Mouse (Mus musculus) midbrain, embryonic 10.5 days (tissue): ENCODE measurements at regions not wholly inside any gene's neighbourhood (a gene's known extent, or its start where the extent isn't known, plus 50 kb on each side); places are given as distances from the start of the nearest gene placed in this dataset.

Source experiments
- DNase-seq: peaks from one replicate; pipeline ENCODE4 v3.0.0-alpha.2; 2017; ENCODE audit warnings: low spot score
- H3K27ac ChIP-seq: fragments of 300-500 bp; sonication (generic); replicated peaks from 2 replicates; pipeline ENCODE4 v1.5.1; 2016; ENCODE audit warnings: mild to moderate bottlenecking
- H3K27me3 ChIP-seq: fragments of 300-500 bp; sonication (generic); 2 replicates; pipeline ENCODE4 v1.6.1; 2016; ENCODE audit warnings: low read depth, mild to moderate bottlenecking; ENCODE audit not compliant: poor library complexity, severe bottlenecking
- H3K36me3 ChIP-seq: fragments of 300-500 bp; sonication (generic); 2 replicates; pipeline ENCODE4 v1.6.1; 2016; ENCODE audit warnings: mild to moderate bottlenecking, moderate library complexity
- H3K4me1 ChIP-seq: fragments of 300-500 bp; sonication (generic); 2 replicates; pipeline ENCODE4 v1.6.1; 2016
- H3K4me3 ChIP-seq: fragments of 300-500 bp; sonication (generic); 2 replicates; pipeline ENCODE4 v1.5.1; 2016; ENCODE audit warnings: mild to moderate bottlenecking, moderate library complexity
- H3K9me3 ChIP-seq: fragments of 300-500 bp; sonication (generic); replicated peaks from 2 replicates; pipeline ENCODE4 v1.6.1; 2016; ENCODE audit warnings: mild to moderate bottlenecking
- WGBS: fragments of 180-500 bp; shearing (Covaris S2); methylation state at CpG from one replicate; pipeline ENCODE4 v1.1.7; 2016; 5-methylcytosine and 5-hydroxymethylcytosine counted together

GRCm38 (mm10) chr15:93846797-93847196, 251.1 kb upstream of the Prickle1 start:
- 84% methylated on average over 4 of the region's 4 CpGs for WGBS
- no peak for DNase-seq
- no peak overlapping the region for H3K27ac ChIP-seq

GRCm38 (mm10) chr15:93845801-93846200, 250.1 kb upstream of the Prickle1 start:
- H3K4me3 ChIP-seq: no peak overlapping the region
- H3K36me3 ChIP-seq: no peaks in the 10 kb centered on the region
- no peaks in the 10 kb centered on the region for H3K4me1 ChIP-seq
- no peaks in the 10 kb centered on the region for H3K27me3 ChIP-seq
- no peak for DNase-seq
- H3K9me3 ChIP-seq: no peaks in the 10 kb centered on the region
- H3K27ac ChIP-seq: no peak overlapping the region
- 90% methylated on average over 6 of the region's 6 CpGs for WGBS

More at GRCm38 (mm10) chr15:93846797-93847196, 251.1 kb upstream of the Prickle1 start:
- Histone ChIP-seq H3K36me3 (no peaks in the 10 kb centered on the region), H3K4me1 (no peaks in the 10 kb centered on the region), H3K27me3 (no peaks in the 10 kb centered on the region), H3K4me3 (no peak overlapping the region), H3K9me3 (no peaks in the 10 kb centered on the region)

- Histone ChIP-seq H3K36me3 (no peaks in the 10 kb centered on the region), H3K27me3 (no peaks in the 10 kb centered on the region), H3K9me3 (no peaks in the 10 kb centered on the region), H3K4me1 (no peaks in the 10 kb centered on the region), H3K4me3 (no peak overlapping the region), H3K27ac (no peak overlapping the region)
- WGBS: 84% methylated on average over 1 of the region's 1 CpGs
- DNase-seq: no peak
These were observed 237.3 kb upstream of the Prickle1 start for GRCm38 (mm10) chr15:93832956-93833355.

GRCm38 (mm10) chr15:93832431-93832936, 236.8 kb upstream of the Prickle1 start:
- no peaks in the 10 kb centered on the region for H3K27me3 ChIP-seq

GRCm38 (mm10) chr15:93831148-93831547, 235.5 kb upstream of the Prickle1 start:
- Histone ChIP-seq H3K36me3 (no peaks in the 10 kb centered on the region), H3K4me1 (no peaks in the 10 kb centered on the region), H3K27me3 (no peaks in the 10 kb centered on the region), H3K4me3 (no peak overlapping the region), H3K9me3 (no peaks in the 10 kb centered on the region), H3K27ac (no peak overlapping the region)
- WGBS: 87% methylated on average over 3 of the region's 3 CpGs
- no peak for DNase-seq

More at GRCm38 (mm10) chr15:93832431-93832936, 236.8 kb upstream of the Prickle1 start:
- Histone ChIP-seq H3K4me3 (no peak overlapping the region), H3K4me1 (no peaks in the 10 kb centered on the region), H3K36me3 (no peaks in the 10 kb centered on the region), H3K9me3 (no peaks in the 10 kb centered on the region), H3K27ac (no peak overlapping the region)
- 86% methylated on average over 14 of the region's 14 CpGs for WGBS
- DNase-seq: no peak

- H3K36me3 ChIP-seq: no peaks in the 10 kb centered on the region
- no peaks in the 10 kb centered on the region; the same call in none of the 2 replicates for H3K4me1 ChIP-seq
- H3K9me3 ChIP-seq: no peaks in the 10 kb centered on the region
- no peak overlapping the region for H3K27ac ChIP-seq
- no peaks in the 10 kb centered on the region for H3K27me3 ChIP-seq
- DNase-seq: no peak
- WGBS: 82% methylated on average over 28 of the region's 28 CpGs
- H3K4me3 ChIP-seq: no peak overlapping the region
These were observed 229.3 kb upstream of the Prickle1 start for GRCm38 (mm10) chr15:93824729-93825694.

- no peak for DNase-seq
- H3K4me3 ChIP-seq: no peak overlapping the region
- no peak overlapping the region for H3K27ac ChIP-seq
- no peaks in the 10 kb centered on the region for H3K36me3 ChIP-seq
- WGBS: 83% methylated on average over 6 of the region's 6 CpGs
- no peaks in the 10 kb centered on the region; the same call in none of the 2 replicates for H3K4me1 ChIP-seq
- no peaks in the 10 kb centered on the region for H3K9me3 ChIP-seq
- no peaks in the 10 kb centered on the region for H3K27me3 ChIP-seq
These were observed 225.5 kb upstream of the Prickle1 start for GRCm38 (mm10) chr15:93821236-93821635.

- H3K27ac ChIP-seq: no peak overlapping the region
- H3K27me3 ChIP-seq: no peaks in the 10 kb centered on the region
- no peaks in the 10 kb centered on the region for H3K4me1 ChIP-seq
- no peaks in the 10 kb centered on the region for H3K9me3 ChIP-seq
- H3K4me3 ChIP-seq: no peak overlapping the region
- no peaks in the 10 kb centered on the region for H3K36me3 ChIP-seq
- no peak for DNase-seq
- 81% methylated on average over 7 of the region's 7 CpGs for WGBS
These were observed 216.3 kb upstream of the Prickle1 start for GRCm38 (mm10) chr15:93812011-93812410.

- H3K4me3 ChIP-seq: no peak overlapping the region
- no peaks in the 10 kb centered on the region for H3K9me3 ChIP-seq
- DNase-seq: no peak
- WGBS: 85% methylated on average over 8 of the region's 8 CpGs
- no peaks in the 10 kb centered on the region for H3K27me3 ChIP-seq
- H3K4me1 ChIP-seq: no peaks in the 10 kb centered on the region
- H3K36me3 ChIP-seq: no peaks in the 10 kb centered on the region
- no peak overlapping the region for H3K27ac ChIP-seq
These were observed 212.3 kb upstream of the Prickle1 start for GRCm38 (mm10) chr15:93807993-93808392.

GRCm38 (mm10) chr15:93807505-93807904, 211.8 kb upstream of the Prickle1 start:
- Histone ChIP-seq H3K4me3 (no peak overlapping the region), H3K27me3 (no peaks in the 10 kb centered on the region), H3K36me3 (no peaks in the 10 kb centered on the region), H3K4me1 (no peaks in the 10 kb centered on the region), H3K9me3 (no peaks in the 10 kb centered on the region), H3K27ac (no peak overlapping the region)
- no peak for DNase-seq
- WGBS: 93% methylated on average over 8 of the region's 8 CpGs

GRCm38 (mm10) chr15:93804703-93805102, 209.0 kb upstream of the Prickle1 start:
- Histone ChIP-seq H3K27me3 (no peaks in the 10 kb centered on the region), H3K4me1 (no peaks in the 10 kb centered on the region), H3K36me3 (no peaks in the 10 kb centered on the region), H3K27ac (no peak overlapping the region), H3K4me3 (no peak overlapping the region), H3K9me3 (no peaks in the 10 kb centered on the region)
- 87% methylated on average over 9 of the region's 9 CpGs for WGBS
- DNase-seq: no peak

GRCm38 (mm10) chr15:93790531-93790930, 194.8 kb upstream of the Prickle1 start:
- H3K27me3 ChIP-seq: no peaks in the 10 kb centered on the region
- H3K9me3 ChIP-seq: no peaks in the 10 kb centered on the region
- H3K36me3 ChIP-seq: no peaks in the 10 kb centered on the region
- H3K4me3 ChIP-seq: no peak overlapping the region
- peaks cover 4% of the 10 kb centered on the region; the same call in 1 of the 2 replicates for H3K4me1 ChIP-seq
- no peak overlapping the region for H3K27ac ChIP-seq
- WGBS: 89% methylated on average over 9 of the region's 9 CpGs
- DNase-seq: no peak

- no peak for DNase-seq
- Histone ChIP-seq H3K36me3 (no peaks in the 10 kb centered on the region), H3K9me3 (no peaks in the 10 kb centered on the region), H3K27ac (no peak overlapping the region), H3K4me3 (no peak overlapping the region), H3K4me1 (peaks cover 4% of the 10 kb centered on the region; the same call in 1 of the 2 replicates), H3K27me3 (no peaks in the 10 kb centered on the region)
- 91% methylated on average over 3 of the region's 3 CpGs for WGBS
These were observed 194.1 kb upstream of the Prickle1 start for GRCm38 (mm10) chr15:93789762-93790161.
